Mouse (Mus musculus): ENCODE results near the gene Alkbh3. TPM values are rescaled to one million over a fixed set of nuclear protein-coding genes. Genes with fewer than 3 reads are reported as not detected.

The Alkbh3 gene
- polyA plus RNA-seq (2012; rRNA removed) = 16.3 and 21.3 TPM in 2 replicates

DNA sequence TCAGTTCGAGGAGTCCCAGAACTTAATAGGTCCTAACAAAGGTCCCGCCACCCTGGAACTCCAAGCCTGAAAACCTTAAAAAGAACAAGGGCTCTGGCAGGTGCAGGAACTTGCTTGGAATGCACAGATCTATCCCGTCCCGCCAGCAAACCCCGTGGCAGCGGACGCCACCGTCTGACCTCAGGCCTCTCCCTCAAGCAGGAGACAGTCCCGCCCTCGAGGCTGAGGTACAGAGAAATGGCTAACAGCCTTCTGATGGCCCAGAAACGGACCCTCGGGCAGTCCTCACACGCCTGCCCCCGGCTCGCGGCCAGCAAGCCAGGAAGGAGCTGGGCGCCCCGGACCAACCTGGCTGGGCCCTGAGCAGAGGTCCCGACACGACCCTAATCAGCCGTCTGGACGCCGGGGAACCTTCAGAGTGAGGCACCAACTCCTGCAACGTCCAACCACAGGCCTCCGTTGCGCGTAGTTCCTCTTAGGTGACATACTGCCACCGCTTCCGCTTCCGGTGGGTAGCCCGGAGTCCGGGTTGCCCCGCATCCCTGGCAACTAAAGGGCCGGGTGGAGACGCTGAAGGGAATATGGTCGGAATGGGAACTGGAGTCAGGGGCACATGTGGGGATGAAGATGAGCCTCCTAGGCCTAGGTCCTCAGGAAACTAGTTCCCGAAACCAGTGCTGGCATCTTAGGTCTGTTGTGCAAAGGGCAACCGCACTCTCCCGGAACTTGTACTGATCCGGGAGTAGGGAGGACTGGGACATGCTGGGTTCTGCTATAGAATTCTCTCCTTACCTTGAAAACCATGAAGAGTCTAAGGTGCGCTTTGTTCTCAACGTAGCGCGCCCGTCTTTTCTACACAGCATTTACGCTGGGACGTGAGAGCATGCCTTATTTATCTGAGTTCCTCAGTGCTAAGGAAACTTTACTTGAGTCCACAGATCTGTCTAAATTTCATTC is at the start of gene Alkbh3:
Gene Alkbh3 (minus strand): TSS at position 473 of the 957 bp plus-strand sequence.

DNA sequence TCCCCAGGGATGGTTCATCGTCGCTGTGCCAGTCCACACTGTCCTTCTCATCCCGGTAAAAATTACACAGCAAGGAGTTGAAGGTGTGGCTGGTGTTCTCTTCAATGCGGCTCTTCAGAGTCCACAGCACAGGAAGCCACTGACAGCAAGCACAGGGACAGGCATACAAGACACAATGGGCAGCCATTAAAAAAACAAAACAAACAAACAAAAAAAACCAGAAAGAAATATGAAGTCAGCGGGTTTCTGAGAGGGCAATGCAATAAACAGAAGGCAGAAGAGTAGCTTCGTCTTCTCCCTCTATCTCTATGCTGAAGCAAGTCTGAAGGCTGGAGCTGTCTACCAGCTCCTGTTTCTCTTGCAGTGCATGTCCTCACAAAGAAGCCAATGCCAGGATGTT is 14.4 kb downstream of the Alkbh3 start, which contains the start of gene Gm27027:
Gene Gm27027 (minus strand): TSS at position 101 of the 400 bp plus-strand sequence.

DNA sequence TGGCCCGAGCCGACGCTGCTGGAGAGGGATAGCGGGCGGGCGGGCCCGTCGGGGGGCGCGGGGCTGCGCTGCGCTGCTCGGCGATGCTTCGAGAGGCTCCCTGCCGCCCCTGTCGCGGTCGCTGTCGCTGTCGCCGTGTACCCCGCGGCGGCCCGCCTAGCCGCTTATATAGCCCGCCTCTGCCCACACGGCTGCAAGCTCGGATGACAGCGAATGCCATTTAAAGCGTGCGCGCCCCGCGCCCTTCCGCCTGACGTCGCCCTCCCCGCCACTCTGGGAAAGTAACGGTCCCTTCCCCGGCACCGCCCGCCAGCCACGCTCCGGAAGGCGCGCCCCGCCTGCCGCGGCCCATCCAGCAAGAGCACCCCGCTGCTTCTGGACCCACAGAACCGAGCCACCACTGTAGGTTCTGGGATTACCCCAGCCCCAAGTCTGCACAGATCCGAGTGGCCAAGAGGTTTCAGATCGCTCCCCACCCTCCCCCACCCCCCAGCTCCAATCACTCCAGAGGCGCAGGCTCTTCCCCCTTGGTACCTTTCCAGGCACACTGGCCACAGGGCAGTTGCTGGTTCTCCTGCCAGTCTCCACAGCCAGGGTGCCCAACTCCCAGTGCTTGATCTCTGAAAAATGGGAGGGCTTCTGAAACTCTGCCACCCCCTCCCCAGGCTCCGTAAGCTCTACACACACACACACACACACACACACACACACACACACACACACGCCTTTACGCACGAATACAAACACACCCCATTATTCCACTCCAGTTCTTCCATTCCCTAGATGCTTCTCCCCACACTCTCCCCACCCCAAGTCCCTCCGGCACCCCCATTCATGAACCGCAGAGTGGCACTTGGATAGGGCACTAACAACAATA is 53.5 kb downstream of the Alkbh3 start, which contains the start of gene Gm13889:
Gene Gm13889 (minus strand): TSS at position 294 of the 877 bp plus-strand sequence.

Other genes with a start within 250 kb of the Alkbh3 start
- gene Ext2, start 188.2 kb downstream of the Alkbh3 start, polyA plus RNA-seq (2012; rRNA removed) = 12.8 and 13.0 TPM in 2 replicates
- 1.7 and 5.2 TPM in 2 replicates for gene Accs, start 160.9 kb downstream of the Alkbh3 start, polyA plus RNA-seq (2012; rRNA removed)
- gene Accsl, start 141.7 kb downstream of the Alkbh3 start, polyA plus RNA-seq (2012; rRNA removed) = 0.53 TPM in 1 of 2 replicates, not detected in the other
- gene Gm13889, start 53.6 kb downstream of the Alkbh3 start, polyA plus RNA-seq (2012; rRNA removed) = 78.2 and 182 TPM in 2 replicates
- not detected in 2 replicates for gene Gm27027, start 14.5 kb downstream of the Alkbh3 start, polyA plus RNA-seq (2012; rRNA removed)
- 12.6 and 19.6 TPM in 2 replicates for gene Hsd17b12, start 147.2 kb upstream of the Alkbh3 start, polyA plus RNA-seq (2012; rRNA removed)

Measured in stomach, adult 2 months (tissue).